Mouse (Mus musculus): Measurements from ENCODE around the gene Gm21190.
"Not testable (repeated sequence)": the region's sequence is repeated elsewhere in the genome, so short reads cannot be mapped to it uniquely, and the experiment has no call there.

- TF ChIP-seq CTCF, EP300 (IDR thresholded peaks at IDR 0.05; ENCODE audit: low read depth): not testable (repeated sequence)
Measured at GRCm38 (mm10) chr5:15548642-15549041, 19.6 kb upstream of the Gm21190 start.
